Mouse (Mus musculus) left cerebral cortex, adult 8-10 months (tissue): ENCODE data around the gene Phf14. TPM values are rescaled to one million over a fixed set of nuclear protein-coding genes. Genes with fewer than 3 reads are reported as not detected.
"Not testable (repeated sequence)": the region's sequence is repeated elsewhere in the genome, so short reads cannot be mapped to it uniquely, and the experiment has no call there.

Source experiments
- DNase-seq, 2 experiments: peaks; one replicate each; pipeline ENCODE4 v3.0.0; 2022; ENCODE audit warnings: low spot score in 2 of 2
- total RNA-seq, 4 experiments: library from RNA; stranded (reverse); gene quantifications; 2 replicates each; pipeline ENCODE4 v1.2.4; 2022

Gene Phf14
- total RNA-seq: 10 to 100 TPM; 80.7 to 85.3 (median 83.1) TPM

DNA sequence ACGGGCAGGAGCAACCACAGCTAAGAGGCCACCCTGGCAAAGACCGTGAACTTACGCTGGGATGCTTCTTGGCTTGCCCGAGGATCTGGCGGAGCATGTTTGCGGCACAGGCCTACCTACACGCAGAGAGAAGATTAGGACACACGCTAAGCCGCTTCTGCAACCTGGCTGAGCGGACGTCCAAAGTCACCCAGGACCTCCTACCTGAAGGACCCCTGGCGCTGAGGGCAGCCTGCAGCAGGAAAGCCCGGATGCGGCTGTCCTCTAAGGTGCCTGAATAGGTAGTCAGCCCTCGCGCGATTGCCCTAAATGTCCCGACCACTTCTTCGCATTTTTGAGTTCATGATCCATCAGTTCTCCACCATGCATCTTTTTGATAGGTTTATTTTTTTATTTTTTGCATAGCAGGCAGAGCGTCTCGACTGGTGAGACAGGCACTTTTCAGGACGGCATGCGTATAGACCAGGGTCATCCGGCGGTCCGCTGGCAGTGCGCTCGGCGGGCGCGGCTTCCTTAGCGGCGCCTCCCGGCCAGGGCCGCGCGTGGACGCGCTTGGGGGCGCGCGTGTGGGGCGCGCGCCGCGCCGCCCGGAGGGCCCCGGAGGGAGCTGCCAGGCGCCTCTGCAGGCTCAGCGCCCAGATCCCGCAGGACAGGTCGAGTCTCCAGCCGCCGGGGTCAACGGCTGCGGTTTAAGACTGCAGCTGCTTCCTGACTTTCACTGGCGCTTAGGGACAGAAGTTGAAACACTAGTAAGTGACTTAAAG, at the start of gene Phf14, which contains the start of gene Ndufa4:
TSS of gene Phf14 (plus strand) at position 541 of the 764 bp plus-strand sequence.
TSS of gene Ndufa4 (minus strand) at position 229 of the 764 bp plus-strand sequence.
- DNase-seq: peak; percentile 91 to 93

DNA sequence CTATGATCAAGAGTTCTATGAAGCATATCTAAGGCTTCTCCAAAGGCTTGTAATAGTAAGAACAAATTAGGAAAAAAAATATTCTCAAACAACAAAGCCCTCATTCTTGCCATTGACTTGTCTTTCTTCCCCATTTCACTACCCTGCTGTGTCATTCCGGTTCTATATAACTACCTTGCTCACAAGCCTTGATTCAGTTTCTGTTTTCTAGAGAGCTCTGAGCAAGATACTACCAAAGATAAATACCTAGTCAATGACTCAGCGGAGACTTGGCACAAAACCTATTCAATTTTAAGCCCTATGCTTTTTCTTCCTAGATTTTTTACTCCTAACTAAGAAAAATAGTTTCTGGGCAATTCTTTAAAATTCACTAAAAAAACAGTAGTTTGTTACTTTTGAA, 32.2 kb upstream of the Phf14 start:
- DNase-seq: not testable (repeated sequence)

DNA sequence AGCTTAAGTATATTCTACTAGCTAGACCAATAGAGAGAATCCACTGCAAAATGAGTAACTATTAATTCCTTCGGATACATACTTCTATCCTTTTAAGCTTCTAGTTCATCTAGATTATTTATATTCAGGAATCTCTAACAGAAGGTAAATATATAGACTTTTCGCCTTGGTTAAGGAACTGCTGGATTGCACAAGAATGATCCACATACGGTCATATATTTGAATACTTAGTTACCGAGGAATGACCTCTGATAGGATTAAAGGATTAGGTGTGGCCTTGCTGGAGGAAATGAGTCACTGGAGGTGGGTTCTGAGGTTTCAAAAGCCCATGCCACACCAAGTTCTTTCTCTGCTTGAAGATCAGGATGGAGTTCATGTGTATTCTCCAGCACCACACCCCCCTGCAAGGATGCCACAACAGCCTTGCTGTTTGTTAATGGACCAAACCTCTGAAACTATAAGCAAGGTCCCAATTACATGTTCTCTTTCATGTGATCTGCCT, 6.7 kb upstream of the Phf14 start:
- DNase-seq: no peak

DNA sequence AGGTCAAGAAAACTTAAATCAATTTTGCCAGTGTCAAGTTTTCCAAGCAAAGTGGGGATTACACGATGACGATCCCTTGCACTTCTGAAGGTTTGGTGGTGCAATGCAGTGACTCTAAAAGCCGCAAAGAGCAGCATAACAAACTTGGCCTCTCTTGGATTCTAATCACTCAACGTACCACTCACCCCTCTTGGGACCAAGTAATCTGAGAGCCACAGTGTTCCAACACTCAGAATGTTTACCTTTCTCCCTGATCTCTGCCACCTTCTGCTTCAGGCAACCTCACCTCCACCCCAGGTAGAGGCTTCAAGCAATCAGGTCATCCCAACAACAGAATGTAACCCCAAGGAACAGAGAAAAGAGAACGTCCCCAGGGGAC, 730 bp upstream of the Phf14 start:
- no peak for DNase-seq

DNA sequence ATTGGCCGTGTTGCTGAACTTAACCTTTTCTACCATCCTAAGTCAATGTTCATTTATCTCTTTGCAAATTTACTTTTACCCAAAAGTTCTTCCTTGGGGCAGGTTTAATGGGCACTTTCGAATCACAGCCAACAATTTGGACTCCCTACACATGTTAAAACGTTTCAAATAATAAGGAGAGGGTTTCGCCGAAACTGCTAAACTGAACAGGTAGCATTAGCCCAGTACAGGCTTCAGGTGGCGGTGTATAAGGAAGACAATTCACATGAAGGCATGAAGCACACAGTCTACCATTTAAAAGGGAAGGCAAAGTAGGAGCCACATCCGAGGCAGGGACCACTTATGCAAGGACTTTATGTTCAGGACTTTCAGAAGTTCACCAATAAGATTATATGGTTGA, 561 bp downstream of the Phf14 start:
- no peak for DNase-seq

DNA sequence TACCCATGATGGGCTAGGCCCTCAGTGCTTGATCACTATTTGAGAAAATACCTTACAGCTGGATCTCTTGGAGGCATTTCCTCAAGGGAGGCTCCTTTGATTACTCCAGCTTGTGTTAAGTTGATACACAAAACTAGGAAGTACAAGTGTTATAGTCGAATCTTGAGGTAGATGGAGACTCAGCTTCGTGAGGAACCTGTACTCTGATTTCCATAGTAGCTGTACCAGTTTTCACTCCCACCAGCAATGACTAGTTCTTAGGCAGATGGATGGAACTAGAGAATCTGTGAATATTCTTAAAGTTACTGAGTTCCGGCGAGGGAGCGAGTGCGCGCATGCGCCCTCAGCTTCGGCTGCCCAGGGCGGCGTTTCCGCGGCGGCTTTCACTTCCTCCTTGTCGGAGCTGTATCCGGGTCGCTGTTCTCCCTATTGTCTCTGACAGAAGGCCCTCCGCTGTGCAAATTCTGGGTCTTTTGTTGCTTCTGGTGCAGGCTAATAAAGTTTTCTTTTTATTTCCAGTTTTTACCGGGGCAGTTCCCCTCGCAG, 18.0 kb downstream of the Phf14 start:
- DNase-seq: peak; percentile 61 to 83

DNA sequence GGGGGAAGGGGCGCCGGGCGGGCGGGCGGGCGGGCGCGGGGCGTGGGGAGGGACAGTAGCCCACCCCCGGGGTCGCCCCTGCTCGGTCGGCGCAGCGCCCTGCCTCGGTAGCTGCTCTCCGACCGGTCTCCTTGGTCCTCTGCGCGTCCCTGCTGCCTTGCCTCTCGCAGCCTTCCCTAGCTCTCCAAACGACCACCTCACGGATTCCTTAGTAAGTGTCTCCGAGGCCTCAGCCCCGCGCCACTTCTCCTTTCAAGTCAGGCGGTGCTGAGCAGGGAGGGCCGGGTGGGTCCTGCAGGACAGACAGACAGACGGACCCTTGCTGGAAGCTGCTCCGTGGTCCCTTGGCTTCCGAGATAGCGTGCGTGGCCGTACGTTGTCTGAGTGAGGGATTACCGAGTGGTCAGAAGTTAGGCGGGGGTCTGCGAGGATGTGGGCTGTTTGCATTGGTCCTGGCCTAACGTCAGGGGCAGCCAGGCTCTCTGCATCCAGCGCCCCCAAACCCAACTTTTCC, 18.5 kb downstream of the Phf14 start:
- DNase-seq: peak in 1 of 2 experiments; percentile 12

GRCm38 (mm10) chr6:11927485-11927884, 19.9 kb downstream of the Phf14 start:
- DNase-seq: no peak

GRCm38 (mm10) chr6:11933403-11933802, 25.8 kb downstream of the Phf14 start:
- no peak for DNase-seq

DNA sequence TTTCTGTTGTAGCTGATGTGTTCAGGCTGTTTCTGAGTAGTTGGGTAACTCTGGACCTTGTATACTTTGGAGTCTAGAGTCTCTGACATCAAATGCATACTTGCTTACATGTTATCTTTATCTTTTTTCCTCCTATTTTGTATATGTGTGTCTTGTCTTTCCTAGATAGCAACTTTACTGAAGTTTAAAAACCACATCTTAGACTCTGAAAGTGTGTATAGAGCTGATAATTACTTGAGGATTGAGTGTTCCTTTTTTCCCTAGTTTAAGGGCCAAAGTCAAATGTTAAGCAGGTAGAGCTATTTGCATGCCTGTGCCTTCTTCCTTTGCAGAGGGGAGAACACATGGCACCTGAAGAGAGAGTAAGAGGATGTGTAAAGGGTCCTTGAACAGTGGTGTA, 33.3 kb downstream of the Phf14 start:
- no peak for DNase-seq

DNA sequence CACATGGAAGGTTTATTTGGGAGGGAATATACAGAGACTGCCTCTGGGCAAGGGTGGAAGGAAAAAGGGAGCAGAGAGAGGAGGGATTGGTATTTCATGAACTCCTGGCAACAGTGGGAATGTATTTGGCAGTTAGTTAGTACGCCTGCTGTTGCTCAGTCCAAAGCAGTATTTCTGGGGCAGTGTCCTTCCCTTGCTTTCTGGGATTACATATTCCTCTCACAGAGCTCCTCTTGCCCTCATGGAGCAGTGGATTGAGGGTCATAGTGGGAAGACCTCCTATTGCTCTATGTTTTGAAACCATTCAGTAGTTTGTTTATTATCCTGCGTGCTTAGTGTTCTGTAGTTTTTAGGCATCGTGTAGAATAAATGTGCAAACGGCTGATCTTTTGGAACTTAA, 34.5 kb downstream of the Phf14 start:
- no peak for DNase-seq

GRCm38 (mm10) chr6:11948100-11948499, 40.5 kb downstream of the Phf14 start:
- DNase-seq: no peak

GRCm38 (mm10) chr6:11960172-11960571, 52.6 kb downstream of the Phf14 start:
- no peak for DNase-seq

GRCm38 (mm10) chr6:11993782-11994181, 86.2 kb downstream of the Phf14 start:
- DNase-seq: no peak

GRCm38 (mm10) chr6:11998576-11998975, 91.0 kb downstream of the Phf14 start:
- no peak for DNase-seq

DNA sequence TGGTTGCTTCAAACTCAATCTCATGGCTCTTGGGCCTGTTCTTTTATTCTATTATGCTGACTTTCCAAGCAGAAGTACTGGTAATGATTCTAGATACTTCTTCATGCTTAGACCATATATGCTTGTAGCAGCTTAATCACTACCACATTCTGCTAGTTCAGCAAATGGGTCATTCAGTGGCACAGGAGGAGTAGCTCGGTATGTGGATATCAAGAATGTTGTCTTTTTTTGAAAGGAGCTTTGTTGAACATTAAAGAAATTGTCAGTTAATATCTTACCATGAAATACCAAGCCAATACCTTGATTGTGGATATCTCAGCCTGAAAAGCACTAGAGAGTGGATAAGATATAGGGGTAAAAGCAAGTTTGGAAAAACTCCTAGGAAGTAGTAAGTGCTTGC, 91.9 kb downstream of the Phf14 start:
- DNase-seq: no peak

DNA sequence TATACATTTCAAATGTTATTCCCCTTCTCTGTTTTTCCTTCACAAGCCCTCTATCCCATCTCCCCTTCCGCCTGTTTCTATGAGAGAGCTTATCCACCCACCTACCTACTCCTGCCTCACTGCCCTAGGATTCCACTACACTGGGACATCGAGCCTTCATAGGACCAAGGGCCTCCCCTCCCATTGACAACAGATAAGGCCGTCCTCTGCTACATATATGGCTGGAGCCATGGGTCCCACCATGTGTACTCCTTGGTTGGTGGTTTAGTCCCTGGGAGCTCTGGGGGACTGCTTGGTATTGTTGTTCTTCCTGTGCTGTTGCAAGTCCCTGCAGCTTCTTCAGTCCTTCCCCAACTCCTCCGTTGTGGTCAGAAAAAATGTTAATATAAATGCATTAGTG, 97.8 kb downstream of the Phf14 start:
- DNase-seq: no peak

GRCm38 (mm10) chr6:12006001-12006400, 98.4 kb downstream of the Phf14 start:
- no peak for DNase-seq

- DNase-seq: no peak
Observed at GRCm38 (mm10) chr6:12012103-12012502, 104.5 kb downstream of the Phf14 start.

GRCm38 (mm10) chr6:12014035-12014434, 106.4 kb downstream of the Phf14 start:
- DNase-seq: no peak

DNA sequence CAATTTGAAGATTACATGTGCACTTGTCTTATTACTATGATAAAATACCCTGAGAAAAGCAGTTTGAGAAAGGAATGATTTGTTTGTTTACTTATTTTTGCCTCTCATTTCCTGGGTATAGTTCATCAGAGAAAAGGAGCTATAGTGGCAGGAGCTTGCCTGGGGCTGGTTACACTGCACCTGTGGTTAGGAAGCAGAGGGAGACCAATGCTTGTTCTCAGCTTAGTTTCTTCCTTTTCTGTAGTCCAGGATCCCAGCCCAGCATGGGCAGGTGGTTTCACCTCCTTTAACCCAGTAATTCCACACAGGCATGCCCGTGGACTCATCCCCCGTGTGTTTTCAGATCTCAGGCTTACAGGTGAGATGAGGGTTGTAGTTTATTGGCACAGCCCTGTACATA, 107.1 kb downstream of the Phf14 start:
- DNase-seq: no peak

DNA sequence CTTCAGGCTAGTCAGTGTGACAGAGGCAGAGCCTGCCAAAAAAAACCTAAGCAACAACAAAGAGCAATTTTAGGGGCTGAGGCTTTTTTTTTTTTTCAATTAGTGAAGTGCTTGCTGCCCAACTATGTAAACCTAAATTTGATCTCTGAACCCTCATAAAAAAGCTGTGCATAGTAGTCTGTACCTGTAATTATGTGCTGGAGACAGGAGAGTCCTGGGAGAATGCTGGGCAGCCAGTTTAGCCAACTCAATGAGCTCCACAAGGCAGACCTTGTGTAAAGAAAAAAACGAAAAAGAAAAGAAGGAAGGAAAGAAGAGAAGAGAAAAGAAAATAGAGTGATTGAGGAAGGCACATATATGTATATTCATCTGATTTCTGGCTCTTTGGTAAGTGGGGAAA, 112.1 kb downstream of the Phf14 start:
- no peak for DNase-seq

DNA sequence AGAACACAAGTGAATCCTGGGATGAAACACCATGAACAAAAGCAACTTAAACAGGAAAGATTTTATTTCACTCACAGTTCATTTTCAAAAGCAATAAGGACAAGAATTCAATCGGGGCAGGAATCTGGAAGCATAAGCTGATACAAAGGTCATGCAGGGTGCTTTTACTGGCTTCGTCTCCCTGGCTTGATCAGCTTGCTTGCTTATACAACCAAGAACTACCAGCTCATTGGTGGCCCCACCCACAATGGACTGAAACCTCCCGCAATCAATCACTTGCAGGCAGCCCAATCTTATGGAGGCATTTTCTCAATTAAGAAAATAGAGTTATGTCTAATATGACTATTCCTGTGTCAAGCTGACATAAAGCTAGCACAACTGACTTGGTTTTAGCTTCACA, 112.5 kb downstream of the Phf14 start:
- DNase-seq: no peak
